Mouse (Mus musculus): ENCODE measurements around the gene Aif1. TPM values are rescaled to one million over a fixed set of nuclear protein-coding genes. Genes with fewer than 3 reads are reported as not detected.

The Aif1 gene
- polyA plus RNA-seq, 1 experiment from 2014 or later, result 6.0 TPM

DNA sequence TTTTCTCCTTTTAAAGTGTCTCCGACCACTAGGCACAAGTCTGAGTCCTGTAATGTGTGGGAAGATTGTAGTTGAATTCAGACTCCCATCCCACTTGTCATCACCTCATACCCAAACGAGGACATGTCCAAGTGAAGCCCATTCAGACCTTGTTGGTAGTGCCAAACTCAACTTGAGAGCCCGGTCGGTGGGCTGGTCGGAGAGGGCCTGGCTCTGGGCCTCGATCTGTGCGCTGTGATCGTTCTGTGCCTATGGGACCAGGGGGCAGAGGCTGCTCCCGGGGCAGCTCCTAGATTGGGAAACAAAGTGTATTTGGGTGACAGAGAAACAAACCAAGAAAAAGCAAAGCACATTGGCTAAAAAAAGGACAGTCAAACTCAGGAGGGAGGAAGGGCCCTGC, 22.8 kb downstream of the Aif1 start:
- no peak overlapping the region for H3K4me2 ChIP-seq
- peaks cover 98% of the 10 kb centered on the region for H3K36me3 ChIP-seq (ENCODE audit: poor library complexity, severe bottlenecking)
- H3K9me3 ChIP-seq (replicated peaks), result no peaks in the 10 kb centered on the region
- H3K4me3 ChIP-seq, result no peak overlapping the region
- no peaks in the 10 kb centered on the region for H3K27me3 ChIP-seq
- 89% methylated on average over 9 of the region's 9 CpGs for WGBS
- H3K27ac ChIP-seq, result no peak overlapping the region
- no peak overlapping the region for H3K9ac ChIP-seq
- no peak for ATAC-seq
- no peaks in the 10 kb centered on the region for H3K4me1 ChIP-seq

DNA sequence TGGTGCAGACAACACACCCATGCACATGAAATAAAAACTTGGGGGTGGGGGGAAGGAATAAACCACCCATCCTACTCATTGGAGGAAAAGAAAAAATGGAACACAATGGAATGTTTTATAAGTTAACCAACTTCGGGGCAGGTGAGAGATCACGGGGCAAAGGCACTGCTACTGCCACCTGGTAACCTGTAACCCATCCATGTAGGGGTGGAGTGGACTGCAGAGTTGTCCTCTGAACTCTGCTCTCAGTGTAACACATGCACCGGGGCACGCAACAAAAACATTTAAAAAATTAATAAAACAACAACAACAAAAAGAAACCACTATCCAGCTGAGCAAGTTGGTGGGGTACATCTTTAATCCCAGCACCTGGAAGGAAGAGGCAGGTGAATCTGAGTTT, 23.7 kb downstream of the Aif1 start:
- H3K4me1 ChIP-seq, result no peaks in the 10 kb centered on the region
- no peaks in the 10 kb centered on the region for H3K27me3 ChIP-seq
- no peak overlapping the region for H3K4me3 ChIP-seq
- WGBS, result 95% methylated on average over 4 of the region's 4 CpGs
- H3K27ac ChIP-seq, result no peak overlapping the region
- no peak for ATAC-seq
- no peak overlapping the region for H3K4me2 ChIP-seq
- no peaks in the 10 kb centered on the region for H3K9me3 ChIP-seq (replicated peaks)
- no peak overlapping the region for H3K9ac ChIP-seq
- H3K36me3 ChIP-seq (ENCODE audit: poor library complexity, severe bottlenecking), result peaks cover 98% of the 10 kb centered on the region

DNA sequence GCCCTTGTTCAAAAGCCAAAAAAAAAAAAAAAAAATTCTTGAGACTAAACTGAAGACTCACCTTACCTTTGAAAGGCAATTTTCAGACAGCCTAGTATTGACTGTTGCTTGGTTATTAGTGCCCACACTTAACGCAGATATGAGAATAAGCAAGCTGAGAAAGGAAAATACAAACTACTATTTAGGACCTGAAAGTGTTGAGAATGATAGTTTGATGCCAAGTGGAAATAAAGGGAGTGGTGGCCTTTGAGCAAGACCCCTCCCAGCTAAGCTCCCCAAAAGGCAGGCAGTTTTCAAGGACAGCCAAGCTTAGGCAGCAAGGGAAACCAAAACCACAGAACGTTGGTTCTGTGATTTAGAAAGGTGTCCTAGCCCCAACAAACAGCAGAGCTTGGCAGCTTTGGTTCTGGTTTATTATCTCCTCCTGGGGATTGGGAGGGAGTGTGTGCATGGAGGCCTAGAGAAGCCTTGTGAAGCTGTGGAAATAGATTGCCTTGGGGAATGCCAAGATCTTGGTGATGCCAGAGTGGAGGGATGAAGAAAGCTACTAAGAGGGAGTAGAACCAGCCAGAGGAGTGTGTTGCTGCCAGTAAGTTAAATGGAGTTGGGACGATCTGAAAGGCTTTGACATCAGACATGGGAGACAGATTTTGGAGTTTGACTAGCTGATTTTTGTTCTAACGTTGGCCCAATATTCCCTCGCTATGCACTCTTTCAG, 27.8 kb downstream of the Aif1 start:
- Histone ChIP-seq H3K9me3 (replicated peaks) (no peaks in the 10 kb centered on the region), H3K27ac (no peak overlapping the region), H3K36me3 (ENCODE audit: poor library complexity, severe bottlenecking) (peaks cover 98% of the 10 kb centered on the region), H3K4me3 (no peak overlapping the region), H3K4me2 (no peak overlapping the region), H3K9ac (no peak overlapping the region), H3K4me1 (no peaks in the 10 kb centered on the region), H3K27me3 (no peaks in the 10 kb centered on the region)
- WGBS, result 75% methylated on average over 5 of the region's 5 CpGs
- ATAC-seq, result no peak

DNA sequence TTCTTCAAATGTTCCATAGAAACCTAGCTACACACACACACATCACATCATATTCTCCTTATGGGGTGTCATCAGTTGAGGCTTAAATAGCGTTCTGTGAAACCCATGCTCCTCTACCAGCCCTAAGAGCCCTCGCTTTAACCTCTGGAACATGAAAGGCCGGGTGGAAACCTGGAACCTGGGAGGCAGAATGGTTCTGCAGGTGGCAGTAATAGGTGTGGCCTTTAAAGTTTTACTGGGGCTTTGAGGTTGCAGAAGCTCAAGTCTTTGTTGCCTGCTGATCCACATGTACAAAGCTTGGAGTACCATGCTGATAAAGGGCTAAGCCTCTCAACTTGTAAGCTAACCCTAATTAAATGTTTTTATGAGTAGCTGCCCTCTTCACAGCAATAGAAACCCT, 28.5 kb downstream of the Aif1 start:
- no peak overlapping the region; the same call in 1 of the 2 replicates for H3K27ac ChIP-seq
- no peak for ATAC-seq
- 67% methylated on average over 3 of the region's 3 CpGs for WGBS
- H3K4me3 ChIP-seq, result no peak overlapping the region
- no peaks in the 10 kb centered on the region for H3K9me3 ChIP-seq (replicated peaks)
- H3K27me3 ChIP-seq, result no peaks in the 10 kb centered on the region
- H3K4me2 ChIP-seq, result no peak overlapping the region
- H3K36me3 ChIP-seq (ENCODE audit: poor library complexity, severe bottlenecking), result peaks cover 98% of the 10 kb centered on the region
- no peaks in the 10 kb centered on the region for H3K4me1 ChIP-seq
- no peak overlapping the region for H3K9ac ChIP-seq

DNA sequence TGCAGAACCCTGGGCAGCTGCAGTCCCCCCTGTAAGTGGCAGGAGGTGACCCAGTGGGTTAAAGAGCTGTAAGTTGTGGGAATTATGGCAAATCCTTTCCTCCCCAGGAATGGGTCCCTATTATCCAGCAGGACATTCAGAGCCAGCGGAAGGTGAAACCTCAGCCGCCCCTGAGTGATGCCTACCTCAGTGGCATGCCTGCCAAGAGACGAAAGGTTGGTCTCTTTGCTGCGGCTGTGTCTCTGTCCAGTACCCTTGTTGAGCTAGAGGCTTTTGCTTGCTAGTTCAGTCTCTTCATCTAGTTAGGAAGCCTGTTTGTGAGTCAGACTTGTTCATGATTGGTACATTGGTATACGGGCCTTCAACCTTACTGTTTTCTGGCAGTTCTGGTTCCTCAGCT, 29.7 kb downstream of the Aif1 start:
- WGBS, result 88% methylated on average over 5 of the region's 5 CpGs
- H3K36me3 ChIP-seq (ENCODE audit: poor library complexity, severe bottlenecking), result peaks cover 98% of the 10 kb centered on the region
- H3K4me3 ChIP-seq, result no peak overlapping the region
- H3K9ac ChIP-seq, result no peak overlapping the region
- no peaks in the 10 kb centered on the region for H3K27me3 ChIP-seq
- no peaks in the 10 kb centered on the region for H3K9me3 ChIP-seq (replicated peaks)
- no peak for ATAC-seq
- H3K4me2 ChIP-seq, result no peak overlapping the region
- H3K4me1 ChIP-seq, result no peaks in the 10 kb centered on the region
- H3K27ac ChIP-seq, result no peak overlapping the region

DNA sequence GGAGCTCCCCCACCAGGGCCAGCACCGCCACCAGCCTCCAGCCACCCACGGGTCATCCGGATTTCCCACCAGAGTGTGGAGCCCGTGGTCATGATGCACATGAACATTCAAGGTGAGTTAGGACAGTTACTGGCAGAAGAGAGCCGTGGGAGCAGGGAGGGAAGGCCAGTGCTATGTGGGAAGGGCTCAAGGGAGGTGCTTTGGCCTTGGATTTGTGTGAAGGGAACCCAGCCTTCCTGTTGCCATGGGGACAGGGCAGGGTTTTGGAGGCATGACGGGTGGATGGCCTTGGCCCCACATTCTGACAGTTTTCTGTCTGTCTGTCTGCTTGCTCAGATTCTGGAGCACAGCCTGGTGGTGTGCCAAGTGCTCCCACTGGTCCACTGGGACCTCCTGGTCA, 33.9 kb downstream of the Aif1 start:
- Histone ChIP-seq H3K27ac (no peak overlapping the region), H3K9ac (no peak overlapping the region), H3K27me3 (no peaks in the 10 kb centered on the region), H3K9me3 (replicated peaks) (no peaks in the 10 kb centered on the region), H3K4me3 (no peak overlapping the region), H3K4me1 (peaks cover 20% of the 10 kb centered on the region), H3K36me3 (ENCODE audit: poor library complexity, severe bottlenecking) (peaks cover 91% of the 10 kb centered on the region), H3K4me2 (no peak overlapping the region)
- 92% methylated on average over 6 of the region's 6 CpGs for WGBS
- ATAC-seq, result no peak

DNA sequence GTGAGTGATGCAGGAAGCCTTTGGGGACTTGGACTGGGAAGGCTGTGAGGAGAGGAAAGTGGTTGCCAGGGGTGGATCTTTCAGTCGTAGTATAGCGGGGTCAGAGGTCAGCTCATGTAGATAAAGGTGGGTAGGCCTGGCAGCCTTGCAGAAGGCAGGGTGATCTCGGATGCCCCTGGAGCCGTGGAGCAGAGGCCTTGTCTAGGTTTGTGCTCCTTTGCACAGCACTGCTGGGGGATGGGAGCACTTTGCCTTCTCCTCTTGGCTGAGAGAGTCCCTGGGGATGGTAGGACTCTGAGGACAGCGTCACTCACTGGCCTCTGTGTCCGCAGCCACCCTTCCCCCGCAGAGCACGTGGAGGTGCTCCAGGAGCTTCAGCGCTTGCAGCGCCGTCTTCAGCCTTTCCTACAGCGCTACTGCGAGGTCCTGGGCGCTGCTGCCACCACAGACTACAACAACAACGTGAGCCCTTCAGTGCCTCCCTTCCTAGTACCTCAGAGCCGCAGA, 35.3 kb downstream of the Aif1 start:
- no peak for ATAC-seq
- no peak overlapping the region for H3K27ac ChIP-seq
- 84% methylated on average over 16 of the region's 16 CpGs for WGBS

DNA sequence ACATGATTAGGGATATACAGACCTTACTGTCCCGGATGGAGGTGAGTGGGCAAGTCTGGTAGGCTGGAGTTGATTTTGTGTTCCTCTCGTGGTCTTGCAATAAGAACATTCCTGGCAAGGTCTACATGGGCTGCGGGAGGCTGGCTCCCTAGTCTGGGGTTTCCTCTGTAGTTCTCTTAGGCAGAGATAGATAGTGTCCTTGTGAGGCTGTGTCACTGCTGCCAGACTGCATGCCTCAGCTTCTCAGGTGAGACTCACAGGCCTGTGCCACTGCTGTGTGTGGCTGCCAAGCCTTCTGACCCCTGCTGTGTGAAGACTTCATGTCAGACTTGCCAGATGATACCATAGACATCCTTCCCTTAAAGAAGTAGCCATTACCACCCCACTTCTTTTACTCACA, 36.6 kb downstream of the Aif1 start:
- Histone ChIP-seq H3K4me3 (no peak overlapping the region), H3K36me3 (ENCODE audit: poor library complexity, severe bottlenecking) (peaks cover 64% of the 10 kb centered on the region), H3K27me3 (no peaks in the 10 kb centered on the region), H3K4me2 (no peak overlapping the region), H3K9ac (no peak overlapping the region), H3K4me1 (peaks cover 28% of the 10 kb centered on the region), H3K9me3 (replicated peaks) (no peaks in the 10 kb centered on the region), H3K27ac (no peak overlapping the region)
- no peak for ATAC-seq
- WGBS, result 96% methylated on average over 3 of the region's 3 CpGs

More for the DNA sequence above, 35.3 kb downstream of the Aif1 start:
- no peaks in the 10 kb centered on the region for H3K9me3 ChIP-seq (replicated peaks)
- no peak overlapping the region for H3K4me2 ChIP-seq
- H3K9ac ChIP-seq, result no peak overlapping the region
- peaks cover 28% of the 10 kb centered on the region for H3K4me1 ChIP-seq
- no peaks in the 10 kb centered on the region for H3K27me3 ChIP-seq
- no peak overlapping the region for H3K4me3 ChIP-seq
- H3K36me3 ChIP-seq (ENCODE audit: poor library complexity, severe bottlenecking), result peaks cover 77% of the 10 kb centered on the region

DNA sequence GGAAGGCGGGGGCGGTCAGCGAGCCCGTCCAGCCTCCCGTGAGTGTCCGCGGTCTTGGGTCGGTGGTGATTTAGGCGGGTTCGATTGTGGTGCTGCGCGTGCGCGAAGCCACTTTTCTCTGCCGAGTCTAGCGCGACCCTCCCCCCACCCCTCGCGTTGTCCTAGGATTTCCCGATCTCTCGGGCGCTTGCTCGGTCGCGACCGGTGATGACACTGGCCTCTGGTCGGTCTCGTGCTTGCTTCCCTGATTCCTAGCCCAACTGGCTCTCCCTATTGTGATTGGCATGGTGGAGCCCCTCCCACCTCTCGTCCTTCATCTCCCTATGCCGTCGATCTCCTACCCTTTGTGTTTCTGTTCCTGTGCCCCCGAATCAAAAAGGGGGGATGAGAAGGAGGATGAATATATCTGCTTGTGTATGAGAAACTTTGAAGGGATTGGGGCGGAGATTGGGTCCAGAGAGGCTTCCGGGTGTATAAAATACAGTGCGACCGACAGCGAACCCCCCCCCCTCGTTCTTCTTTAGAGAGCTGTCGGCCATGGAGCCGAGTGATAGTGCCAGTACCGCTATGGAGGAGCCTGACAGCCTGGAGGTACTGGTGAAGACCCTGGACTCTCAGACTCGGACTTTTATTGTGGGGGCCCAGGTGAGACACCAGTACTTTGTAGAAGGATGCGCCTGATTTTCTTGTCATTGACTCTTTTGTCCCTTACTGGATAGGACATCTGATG, 40.1 kb downstream of the Aif1 start:
- Histone ChIP-seq H3K4me1 (peaks cover 28% of the 10 kb centered on the region), H3K9ac (peak overlapping the region; percentile 87), H3K27ac (peak overlapping the region; percentile 95), H3K4me3 (peak overlapping the region; percentile 79), H3K9me3 (replicated peaks) (no peaks in the 10 kb centered on the region), H3K4me2 (peak overlapping the region; percentile 82), H3K27me3 (no peaks in the 10 kb centered on the region), H3K36me3 (ENCODE audit: poor library complexity, severe bottlenecking) (peaks cover 29% of the 10 kb centered on the region)
- peak; percentile 71 for ATAC-seq
- under 1% methylated on average over 43 of the region's 43 CpGs for WGBS

DNA sequence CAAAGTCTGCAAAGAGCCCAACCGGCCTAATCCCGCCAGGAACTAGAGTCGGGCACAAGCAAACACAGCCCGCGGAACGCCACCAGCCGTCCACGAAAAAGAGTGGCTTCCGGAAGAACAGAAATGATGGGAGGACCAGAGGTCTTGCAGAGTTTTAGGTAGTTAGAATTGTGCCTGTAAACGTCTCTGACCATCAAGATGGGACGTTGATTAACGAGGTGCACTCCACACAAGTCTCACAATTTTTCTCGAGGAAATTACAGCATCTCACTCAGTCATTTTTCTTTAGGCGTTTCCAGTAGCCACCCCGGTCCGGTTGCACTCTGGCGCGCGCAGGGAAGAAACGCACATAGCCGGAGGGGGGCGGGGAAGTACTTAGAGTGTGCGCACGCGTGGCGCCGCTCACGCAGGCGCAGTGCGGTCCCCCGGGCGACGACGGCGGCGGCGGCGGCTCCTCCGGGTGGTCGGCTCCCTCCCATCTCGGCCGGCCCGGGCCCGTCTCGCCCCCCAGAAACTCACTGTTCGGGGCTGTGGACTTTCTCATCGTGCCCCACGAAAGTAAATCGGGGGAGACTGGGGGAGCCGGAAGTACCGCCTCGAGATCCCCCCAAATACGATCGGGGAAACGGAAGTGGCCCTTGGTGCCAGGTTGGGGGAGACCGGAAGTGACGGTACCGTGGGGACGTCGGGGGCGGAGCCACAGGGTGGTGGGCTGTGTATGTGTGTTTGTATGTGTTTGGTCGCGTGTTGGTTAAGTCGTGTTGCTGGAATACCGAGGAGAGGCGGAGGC, 40.9 kb downstream of the Aif1 start, which contains the start of gene Bag6:
Bag6 (plus strand) TSS at position 378 of the 790 bp plus-strand sequence.
- H3K4me3 ChIP-seq, result peak within 1 kb of the TSS; percentile 79
- H3K9ac ChIP-seq, result peak within 1 kb of the TSS; percentile 87
- H3K4me2 ChIP-seq, result peak within 1 kb of the TSS; percentile 82
- peak; percentile 94 for ATAC-seq
- under 1% methylated on average over 66 of the region's 66 CpGs for WGBS
- H3K27ac ChIP-seq, result peak within 1 kb of the TSS; percentile 95
- H3K4me1 ChIP-seq, result peaks cover 28% of the 10 kb centered on the region
- no peaks in the 10 kb centered on the region for H3K9me3 ChIP-seq (replicated peaks)
- H3K27me3 ChIP-seq, result no peaks in the 10 kb centered on the region
- H3K36me3 ChIP-seq (ENCODE audit: poor library complexity, severe bottlenecking), result peaks cover 21% of the 10 kb centered on the region

DNA sequence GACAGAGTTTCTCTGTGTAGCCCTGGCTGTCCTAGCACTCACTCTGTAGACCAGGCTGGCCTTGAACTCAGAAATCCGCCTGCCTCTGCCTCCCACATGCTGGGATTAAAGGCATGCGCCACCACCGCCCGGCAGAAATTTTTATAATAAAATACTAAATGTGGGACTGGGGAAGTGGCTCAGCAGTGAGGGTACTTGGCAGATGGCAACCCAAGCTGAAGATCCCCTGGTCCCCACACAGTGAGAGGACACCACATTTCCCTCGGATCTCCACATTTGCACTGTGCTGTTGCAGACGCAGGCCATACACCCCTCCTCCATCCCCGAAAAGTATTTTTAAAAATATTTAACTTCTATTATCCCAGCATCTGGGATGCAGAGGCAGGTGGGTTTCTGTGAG, 42.4 kb downstream of the Aif1 start:
- WGBS, result 97% methylated on average over 7 of the region's 7 CpGs
- Histone ChIP-seq H3K4me1 (peaks cover 24% of the 10 kb centered on the region), H3K27me3 (no peaks in the 10 kb centered on the region), H3K27ac (no peak overlapping the region), H3K4me3 (no peak overlapping the region), H3K9me3 (replicated peaks) (no peaks in the 10 kb centered on the region), H3K4me2 (no peak overlapping the region), H3K36me3 (ENCODE audit: poor library complexity, severe bottlenecking) (peaks cover 13% of the 10 kb centered on the region), H3K9ac (no peak overlapping the region)
- no peak for ATAC-seq

DNA sequence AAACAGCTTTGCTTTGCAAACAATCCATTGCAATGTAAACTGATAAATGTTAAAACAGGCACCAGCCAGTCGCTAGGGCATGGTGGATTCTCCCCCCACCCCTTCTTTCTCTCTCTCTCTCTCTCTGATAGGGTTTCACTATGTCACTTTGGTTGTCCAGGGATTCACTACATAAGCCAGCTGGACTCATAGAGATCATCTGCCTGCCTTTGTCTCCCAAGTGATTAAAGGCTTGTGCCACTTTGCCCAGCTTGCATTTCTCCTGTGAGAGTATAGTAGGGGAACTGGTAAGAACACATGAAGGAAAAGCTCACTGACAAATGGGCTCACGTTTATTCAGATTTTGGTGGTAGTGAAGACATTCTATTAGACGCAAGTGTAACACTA, 43.7 kb downstream of the Aif1 start:
- ATAC-seq, result no peak

More for the DNA sequence above, 43.7 kb downstream of the Aif1 start:
- H3K4me3 ChIP-seq, result no peak overlapping the region
- no peak overlapping the region for H3K9ac ChIP-seq
- no peaks in the 10 kb centered on the region for H3K9me3 ChIP-seq (replicated peaks)
- H3K27ac ChIP-seq, result no peak overlapping the region
- peaks cover 17% of the 10 kb centered on the region for H3K4me1 ChIP-seq
- no peak overlapping the region for H3K4me2 ChIP-seq
- 75% methylated on average over 3 of the region's 3 CpGs for WGBS
- no peaks in the 10 kb centered on the region for H3K27me3 ChIP-seq
- peaks cover 13% of the 10 kb centered on the region for H3K36me3 ChIP-seq (ENCODE audit: poor library complexity, severe bottlenecking)

Data from forebrain, embryonic 13.5 days (tissue).